Mouse (Mus musculus) G1E (cell line): ENCODE measurements around the gene Man1a.

Experiments
- CTCF ChIP-seq: IDR thresholded peaks from 2 replicates; pipeline ENCODE4 v1.5.1; 2012; ENCODE audit warnings: low read depth, low read length, inconsistent platforms, mixed read lengths
- GATA1 ChIP-seq: IDR thresholded peaks from 2 replicates; pipeline ENCODE4 v1.6.1; 2012; ENCODE audit warnings: borderline replicate concordance, low read length, inconsistent platforms, mixed read lengths
- GATA2 ChIP-seq: IDR thresholded peaks from 2 replicates; pipeline ENCODE4 v1.6.1; 2012; ENCODE audit warnings: low read depth, low read length, inconsistent platforms, borderline replicate concordance
- POLR2AphosphoS5 ChIP-seq: IDR thresholded peaks from 2 replicates; pipeline ENCODE4 v1.6.1; 2012; ENCODE audit warnings: low read depth, low read length, inconsistent platforms; ENCODE audit not compliant: insufficient replicate concordance
- TAL1 ChIP-seq: conservative IDR thresholded peaks from 2 replicates; pipeline ENCODE4 v1.6.1; 2012; ENCODE audit warnings: low read depth, low read length, inconsistent platforms, mixed read lengths

- TF ChIP-seq CTCF (no peak), GATA2 (no peak), TAL1 (no peak), GATA1 (no peak), POLR2AphosphoS5 (no peak)
Observed at GRCm38 (mm10) chr10:53936078-53936477, 140.3 kb downstream of the Man1a start.
